Mouse (Mus musculus): ENCODE results near the gene Smpd3.

DNA sequence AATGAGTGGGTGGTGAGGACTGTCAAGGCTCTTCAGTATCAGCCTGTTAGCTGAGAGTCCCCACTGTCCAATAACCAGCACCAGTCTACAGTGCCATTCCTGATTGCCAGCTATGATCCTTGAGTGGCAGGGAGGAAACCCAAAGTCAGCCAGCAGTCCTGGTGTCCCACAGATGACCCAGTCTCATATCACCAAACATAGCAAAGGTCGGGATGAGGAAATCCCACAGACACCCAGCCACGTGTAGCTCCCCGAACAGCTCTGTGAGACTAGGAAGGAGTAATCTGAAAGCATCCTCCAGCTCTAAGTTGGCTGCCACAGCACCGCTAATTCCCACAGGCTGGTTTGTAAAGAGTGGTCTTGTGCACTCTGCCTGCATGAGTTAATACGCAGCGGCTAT is 33.5 kb downstream of the Smpd3 start:
- no peak for TF ChIP-seq CTCF (IDR thresholded peaks at IDR 0.05; ENCODE audit: insufficient read depth, low read depth, low read length)
- no peak for TF ChIP-seq POLR2A (IDR thresholded peaks at IDR 0.05; ENCODE audit: insufficient read depth, low read depth, low read length)
